In genomic region chr9:105032572-105032971, GRCm38 (mm10) we compare ENCODE assay signal across 15 mouse cellular contexts.
"Had no signal": no experiment of that assay in that cellular context is flagged by ENCODE, and none has a peak within 500 bp of the region (broad histone marks: within the 10 kb centered on the region; RNA-seq: fewer than 3 reads in every experiment).

No protein-coding gene starts in this region.

- H3K4me1 ChIP-seq: liver, embryonic 15.5 days; midbrain, embryonic 12.5 days; neural tube, embryonic 15.5 days had no signal

- DNase-seq: kidney, adult 9 months; kidney, postnatal 36 days; layer of hippocampus, adult 9-11 months; lung, adult 2 months; lung, postnatal 4 days; right cerebral cortex, adult 18-20 months; right cerebral cortex, postnatal 25 days; thymus, postnatal 36 days had no signal

- H3K27me3 ChIP-seq: liver, embryonic 15.5 days; midbrain, embryonic 12.5 days; neural tube, embryonic 15.5 days had no signal

- H3K36me3 ChIP-seq: liver, embryonic 15.5 days; midbrain, embryonic 12.5 days; neural tube, embryonic 15.5 days had no signal

- H3K9ac ChIP-seq: liver, embryonic 15.5 days; midbrain, embryonic 12.5 days; neural tube, embryonic 15.5 days had no signal

- H3K4me3 ChIP-seq: liver, embryonic 15.5 days; midbrain, embryonic 12.5 days; myocyte; neural tube, embryonic 15.5 days had no signal

- ATAC-seq: lung, postnatal 0 days had no signal

- H3K4me2 ChIP-seq: liver, embryonic 11.5 days; liver, embryonic 15.5 days; midbrain, embryonic 12.5 days; neural tube, embryonic 15.5 days had no signal

- H3K27ac ChIP-seq: kidney, postnatal 0 days; liver, embryonic 15.5 days; midbrain, embryonic 12.5 days; neural tube, embryonic 15.5 days had no signal

- H3K9me3 ChIP-seq: liver, embryonic 15.5 days; midbrain, embryonic 12.5 days; neural tube, embryonic 15.5 days had no signal
